Mouse (Mus musculus): ENCODE measurements at regions not wholly inside any gene's neighbourhood (a gene's known extent, or its start where the extent isn't known, plus 50 kb on each side); places are given as distances from the start of the nearest gene placed in this dataset.

DNA sequence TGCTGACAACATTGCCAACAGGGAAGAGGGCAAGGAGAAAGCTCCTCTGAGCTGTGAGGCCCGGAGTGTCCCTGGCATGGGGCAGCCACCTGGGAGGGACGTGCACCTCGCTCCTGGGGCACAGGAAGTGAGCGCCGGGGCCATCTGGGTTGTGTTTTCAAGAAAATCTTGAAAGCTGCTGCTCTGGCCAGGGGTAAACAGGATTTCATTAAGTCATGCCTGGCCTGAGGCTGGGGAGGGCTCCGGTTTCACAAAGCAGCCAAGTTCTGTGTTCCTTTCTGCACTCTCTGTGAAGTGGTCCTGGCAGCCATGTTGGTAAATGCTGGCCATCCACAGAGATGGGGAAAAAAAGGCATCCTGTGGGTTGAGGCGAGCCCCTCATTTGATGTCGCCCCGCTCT, 406.8 kb upstream of the Zmiz1 start:
- DNase-seq (ENCODE audit: low spot score in 2 of 2) = no peak

DNA sequence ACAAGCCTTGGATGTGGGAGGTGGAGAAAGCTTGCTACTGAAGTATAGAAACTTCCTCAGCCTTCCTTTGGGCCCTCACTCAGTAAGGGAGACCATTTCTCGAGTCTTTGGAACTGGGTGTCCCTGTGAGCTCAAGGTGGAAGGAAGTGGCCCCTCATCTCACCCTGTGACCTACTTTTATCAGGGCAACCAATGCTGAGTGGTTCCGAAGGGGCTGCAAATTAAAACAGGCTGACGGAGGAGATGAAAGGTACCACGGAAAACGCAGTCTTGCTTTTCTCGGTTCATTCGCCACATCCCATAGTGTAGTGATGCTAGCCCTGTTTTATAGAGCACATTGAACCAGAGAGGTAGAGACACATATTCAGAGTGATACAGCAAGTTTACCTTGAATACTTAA, 399.6 kb upstream of the Zmiz1 start:
- no peak for DNase-seq (ENCODE audit: low spot score in 2 of 2)

DNA sequence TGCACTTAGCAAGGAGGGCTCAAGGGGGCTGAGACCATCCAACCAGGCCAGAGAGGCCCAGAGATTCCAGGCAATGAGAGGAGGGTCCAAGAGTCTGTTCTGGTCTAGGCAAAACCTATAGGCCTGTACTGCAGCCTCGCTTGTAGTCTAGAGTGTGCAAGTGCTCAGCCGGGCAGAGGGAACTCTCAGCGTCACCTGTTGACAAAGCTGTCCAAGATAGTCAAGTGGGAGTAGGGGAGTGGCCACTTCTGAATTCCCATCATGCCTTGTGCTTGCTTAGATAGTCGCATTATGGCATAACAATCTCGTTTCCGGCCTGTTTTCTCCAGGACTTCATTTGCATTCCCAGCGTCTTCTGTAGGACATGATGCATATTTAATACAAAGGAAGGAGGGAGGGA, 398.7 kb upstream of the Zmiz1 start:
- DNase-seq (ENCODE audit: low spot score in 2 of 2) = no peak

DNA sequence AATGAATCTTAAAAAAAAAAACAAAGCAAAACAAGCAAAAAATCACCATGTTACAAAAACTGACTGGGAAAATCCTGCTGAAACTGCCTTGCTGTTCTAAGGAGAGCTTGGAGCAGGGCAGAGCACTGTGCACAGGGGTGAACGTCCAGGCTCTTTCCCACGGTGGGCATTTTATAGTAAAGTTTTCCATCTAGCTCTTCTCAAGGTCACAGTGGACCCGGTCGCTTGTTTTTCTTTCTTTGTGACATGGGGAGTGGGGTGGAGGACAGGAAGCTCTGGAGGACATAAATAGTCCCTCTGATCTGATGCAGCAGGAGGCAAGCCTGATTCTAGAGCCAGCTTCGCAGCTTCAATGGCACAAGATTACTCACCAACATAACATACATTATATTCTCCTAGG, 395.9 kb upstream of the Zmiz1 start:
- no peak for DNase-seq (ENCODE audit: low spot score in 2 of 2)

DNA sequence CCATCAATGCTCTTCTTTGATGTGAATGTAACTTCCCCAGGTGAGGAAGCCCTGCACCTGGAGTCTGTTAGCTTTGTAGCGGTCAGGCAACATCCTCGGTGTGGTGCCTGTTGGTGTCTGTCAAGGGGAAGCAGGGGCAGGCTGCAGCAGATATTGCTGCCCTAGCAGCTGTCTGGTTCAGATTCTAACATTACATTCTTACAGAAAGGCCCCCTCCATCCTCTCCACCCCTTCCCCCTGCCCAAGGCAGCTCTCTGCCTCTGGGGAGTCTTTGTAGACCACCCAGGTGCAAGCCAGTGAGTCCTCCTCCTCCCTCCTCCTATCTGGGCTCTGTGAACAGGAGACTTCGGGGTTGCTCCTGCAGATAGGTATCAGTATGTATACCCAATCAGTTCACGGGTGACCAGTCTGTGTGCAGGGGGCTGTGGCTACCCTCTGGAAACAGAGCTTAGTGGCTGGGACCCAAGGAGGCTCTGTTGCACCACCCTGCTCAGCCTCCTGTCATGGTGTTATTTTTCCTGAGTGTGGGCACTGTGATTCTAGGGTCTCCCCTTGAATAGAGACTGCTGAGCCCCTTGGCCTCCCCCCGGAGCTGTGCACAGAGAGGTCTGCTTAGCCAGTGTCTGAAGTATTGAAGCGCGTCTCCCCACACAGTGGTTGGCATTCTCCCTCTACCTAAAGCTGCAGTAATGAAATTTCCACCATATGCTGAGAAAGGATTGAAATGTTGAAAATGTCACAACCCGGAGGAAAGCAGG, 394.6 kb upstream of the Zmiz1 start:
- DNase-seq (ENCODE audit: low spot score in 2 of 2) = no peak

DNA sequence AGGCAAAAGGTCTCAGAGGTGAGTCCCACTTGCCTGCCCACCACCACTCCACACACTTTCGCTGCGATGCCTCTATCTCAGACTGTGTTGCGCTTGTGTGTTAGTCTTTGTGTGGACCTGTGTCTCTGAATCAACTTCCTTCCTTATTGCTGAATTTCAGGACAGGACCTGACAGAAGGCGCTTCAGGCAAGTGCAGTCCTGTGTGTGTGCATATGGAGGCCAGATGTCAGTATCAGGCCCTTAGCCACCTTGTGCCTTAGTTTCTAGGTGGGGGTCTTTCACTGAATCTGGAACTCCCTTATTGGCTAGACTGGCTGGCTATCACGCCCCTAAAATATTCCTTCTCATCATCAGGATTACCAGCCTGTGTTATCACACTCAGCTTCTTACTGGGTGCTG, 391.6 kb upstream of the Zmiz1 start:
- no peak for DNase-seq (ENCODE audit: low spot score in 2 of 2)

DNA sequence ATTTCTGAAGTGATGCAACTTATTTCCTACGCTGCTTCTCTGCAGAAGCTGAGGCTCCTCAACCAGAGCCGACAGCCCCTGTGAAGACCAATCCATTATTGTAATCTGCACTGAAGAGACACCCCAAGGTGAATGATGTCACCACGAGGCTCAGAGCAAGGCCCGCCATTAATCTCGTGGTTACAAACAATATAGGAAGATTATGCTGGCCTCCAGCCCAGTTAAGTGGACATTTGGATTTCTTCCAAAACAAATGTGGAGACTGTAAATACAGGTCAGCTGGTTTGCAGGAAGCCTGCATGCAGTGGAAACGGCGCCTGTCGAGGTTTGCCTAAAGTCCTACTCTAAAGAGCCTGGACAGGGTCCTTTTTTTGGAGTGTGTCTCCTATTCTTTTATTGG, 390.6 kb upstream of the Zmiz1 start:
- no peak for DNase-seq (ENCODE audit: low spot score in 2 of 2)

DNA sequence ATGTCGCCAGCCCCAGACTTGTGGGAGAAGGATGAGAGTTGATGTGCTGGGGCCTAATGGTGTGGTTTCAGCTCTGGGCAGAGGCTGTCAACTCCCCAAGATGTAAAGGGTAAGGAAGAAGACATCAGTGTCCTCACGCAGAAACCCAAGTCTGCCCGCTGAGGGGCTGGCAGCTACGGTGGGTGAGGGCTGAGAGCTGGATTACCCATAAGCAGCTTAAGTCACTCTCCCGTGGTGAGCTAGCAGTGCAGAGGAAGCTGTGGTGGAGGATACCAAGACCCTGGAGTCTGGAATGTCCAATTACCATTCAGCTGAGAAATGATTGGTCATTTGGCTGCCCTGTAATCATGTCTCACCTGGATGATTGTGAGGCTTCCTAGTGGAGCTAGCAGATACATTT, 385.8 kb upstream of the Zmiz1 start:
- DNase-seq (ENCODE audit: low spot score in 2 of 2) = no peak

DNA sequence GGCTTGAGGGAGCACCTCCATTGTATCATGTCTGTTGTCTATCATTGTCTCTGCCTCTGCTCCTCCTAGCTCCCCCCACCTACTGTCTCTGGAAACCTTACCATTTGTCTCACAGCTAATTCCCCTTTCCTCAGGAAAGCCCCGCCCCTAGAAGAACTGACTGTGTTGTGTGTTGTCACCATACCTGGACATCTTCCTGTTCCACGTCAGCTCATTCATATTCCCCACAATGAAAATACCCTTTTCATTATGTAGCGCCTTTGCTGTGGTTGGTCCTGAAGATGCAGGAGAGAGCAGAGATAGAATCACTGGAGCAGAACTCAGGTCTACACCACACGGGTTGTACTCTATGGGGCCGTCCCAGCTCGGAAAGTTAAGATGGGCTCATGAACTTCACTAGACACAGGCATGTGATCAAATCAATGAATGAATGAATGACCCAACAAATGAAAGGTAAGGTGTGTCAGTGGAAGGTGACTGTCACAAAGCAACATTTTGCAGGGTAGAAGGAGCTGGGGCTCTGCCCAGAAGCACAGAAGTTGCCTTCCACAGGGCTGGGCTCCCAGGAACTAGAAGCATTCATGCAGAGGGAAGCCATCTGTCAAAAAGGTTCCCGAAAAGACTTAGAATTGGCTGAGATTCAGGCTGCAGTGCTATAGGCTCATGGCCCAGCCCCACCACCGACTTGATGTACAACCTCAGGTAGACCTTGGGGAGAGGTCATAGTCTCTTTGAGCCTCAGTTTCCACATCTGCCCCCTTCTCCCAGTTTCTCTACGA, 384.8 kb upstream of the Zmiz1 start:
- peak in 1 of 2 experiments; percentile 30 for DNase-seq (ENCODE audit: low spot score in 2 of 2)

DNA sequence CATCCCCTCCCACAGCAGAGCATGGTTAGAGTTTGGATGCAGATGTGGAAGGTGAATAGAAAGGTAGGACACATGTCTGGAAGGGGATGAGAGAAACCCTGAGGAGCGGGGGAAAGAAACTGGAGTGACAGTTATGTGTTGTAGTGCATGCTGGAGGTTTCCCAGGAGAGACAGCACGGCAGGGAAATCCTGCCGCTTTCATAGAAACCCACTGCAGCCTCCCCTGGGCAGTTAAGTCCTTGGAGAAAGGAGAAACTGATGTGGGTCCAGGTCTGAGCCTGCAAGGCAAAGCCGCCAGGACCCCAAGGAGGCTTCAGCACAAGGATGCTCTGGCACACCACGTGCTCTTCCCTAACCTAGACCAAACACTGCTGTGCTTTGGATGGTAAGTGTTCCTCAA, 384.1 kb upstream of the Zmiz1 start:
- DNase-seq (ENCODE audit: low spot score in 2 of 2) = no peak

DNA sequence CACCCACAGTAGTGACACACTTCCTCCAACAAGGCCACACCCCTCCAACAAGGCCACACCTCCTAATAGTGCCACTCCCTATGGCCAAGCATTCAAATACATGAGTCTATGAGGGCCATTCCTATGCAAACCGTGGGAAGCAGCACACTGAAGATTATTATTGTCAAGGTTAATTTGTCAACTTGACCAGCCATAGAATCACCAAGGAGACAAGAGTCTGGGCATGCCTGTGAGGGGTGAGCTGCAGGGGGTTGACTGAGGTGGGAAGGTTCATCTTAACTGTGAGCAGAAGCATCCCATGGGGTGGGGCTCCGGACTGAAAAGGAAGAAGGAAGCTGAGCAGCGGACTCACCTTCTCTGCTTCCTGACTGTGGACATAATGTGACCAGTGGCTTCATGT, 378.6 kb upstream of the Zmiz1 start:
- no peak for DNase-seq (ENCODE audit: low spot score in 2 of 2)

DNA sequence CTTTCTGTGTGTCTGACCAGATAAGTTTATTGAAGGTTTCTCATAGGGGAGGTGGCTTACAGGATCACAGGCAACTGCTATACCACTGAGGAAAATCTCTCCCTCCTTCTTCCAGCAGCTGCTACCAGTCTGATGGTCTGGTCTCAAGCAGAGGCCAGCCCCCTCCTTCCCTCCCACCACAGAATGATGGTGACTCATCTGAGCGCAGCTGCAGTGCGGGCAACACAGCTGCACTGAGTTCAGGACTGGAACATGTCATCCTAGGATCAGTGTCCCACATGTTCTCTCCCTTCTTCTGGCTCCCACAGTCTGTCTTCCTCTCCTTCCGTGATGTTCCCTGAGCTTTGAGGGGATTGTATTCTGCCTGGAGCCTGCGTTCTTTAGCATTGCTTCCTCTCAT, 375.1 kb upstream of the Zmiz1 start:
- no peak for DNase-seq (ENCODE audit: low spot score in 2 of 2)

DNA sequence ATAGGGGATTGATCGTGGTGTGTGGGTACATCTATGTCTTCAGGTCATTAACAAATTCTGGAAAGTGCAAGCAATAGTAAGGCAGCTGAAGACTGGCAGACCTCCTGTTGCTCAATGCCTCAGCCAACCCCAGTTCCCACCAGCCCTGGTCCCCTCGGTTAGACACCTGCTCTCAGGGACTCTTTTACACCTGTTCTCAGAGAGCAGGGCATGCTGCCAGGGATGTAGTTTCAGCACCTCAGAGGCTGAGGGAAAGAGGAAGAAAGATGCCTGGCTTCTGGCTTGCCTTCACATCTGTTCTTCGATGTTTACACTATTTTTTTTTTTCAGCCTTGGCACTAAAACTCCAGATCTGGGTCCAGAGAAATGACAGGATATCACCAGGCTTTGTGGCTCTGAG, 362.2 kb upstream of the Zmiz1 start:
- DNase-seq (ENCODE audit: low spot score in 2 of 2) = no peak

DNA sequence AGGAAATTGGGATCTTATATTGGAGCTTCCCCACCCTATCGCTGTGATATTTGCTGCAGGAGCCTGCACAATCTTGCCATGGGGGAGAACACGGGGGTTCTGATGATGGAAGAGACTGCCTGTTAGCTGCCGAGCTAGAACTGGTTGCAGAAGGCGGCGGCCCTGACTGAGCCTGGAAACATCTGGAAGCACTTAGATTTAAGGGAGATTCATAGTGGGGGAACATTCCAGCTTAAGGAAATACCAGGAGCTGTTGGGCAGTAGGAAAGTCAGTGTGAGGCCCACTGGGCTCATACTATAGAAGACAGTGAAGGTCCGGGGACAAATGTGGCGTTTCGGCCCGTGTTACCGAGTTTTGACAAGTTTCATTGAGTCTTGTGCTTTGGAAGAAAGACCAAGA, 353.6 kb upstream of the Zmiz1 start:
- DNase-seq (ENCODE audit: low spot score in 2 of 2) = no peak

DNA sequence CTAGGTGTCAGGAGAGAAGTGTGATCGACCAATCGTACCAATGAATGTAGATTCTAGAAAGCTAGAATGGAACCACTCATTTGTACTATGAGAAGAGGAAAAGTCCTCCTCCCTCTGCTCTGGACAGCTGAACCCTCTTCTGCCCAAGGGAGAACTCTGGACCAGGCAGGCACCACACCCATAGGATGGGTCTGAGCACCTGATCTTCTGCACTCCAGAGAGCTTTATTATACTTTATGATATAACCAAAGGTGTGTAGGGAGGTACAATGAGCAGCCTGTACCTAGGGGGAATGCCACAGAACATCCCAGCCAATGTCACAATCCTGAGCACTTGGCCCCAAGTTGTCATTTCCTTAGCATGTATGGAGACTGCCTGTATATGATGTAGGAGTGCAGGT, 352.5 kb upstream of the Zmiz1 start:
- DNase-seq (ENCODE audit: low spot score in 2 of 2) = no peak

DNA sequence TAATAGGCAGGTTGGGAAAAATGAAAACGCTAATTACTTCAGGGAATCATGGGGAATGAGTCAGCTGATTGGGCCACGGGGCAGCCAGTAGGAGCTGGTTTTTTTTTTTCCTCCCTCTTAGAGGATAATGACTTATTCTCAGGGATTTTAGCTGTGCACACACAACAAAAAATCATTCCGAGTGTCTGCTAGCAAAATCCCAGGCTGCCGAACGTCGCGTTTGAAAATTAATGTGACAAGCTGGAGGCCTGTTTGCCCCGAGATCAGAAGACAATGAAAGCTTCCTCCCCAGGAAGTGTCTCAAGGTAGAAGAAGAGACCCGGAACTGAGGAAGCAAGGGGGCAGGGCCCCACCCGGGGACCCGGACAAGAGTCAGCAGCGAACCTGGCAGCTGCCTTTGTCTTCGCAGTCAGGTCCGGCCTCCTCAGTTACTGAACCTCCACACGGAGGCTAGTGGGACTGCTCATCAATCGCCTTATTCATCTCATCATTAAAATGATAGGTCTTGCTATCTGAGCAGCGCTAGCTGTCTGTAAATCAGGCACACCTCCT, 350.8 kb upstream of the Zmiz1 start:
- no peak for DNase-seq (ENCODE audit: low spot score in 2 of 2)

DNA sequence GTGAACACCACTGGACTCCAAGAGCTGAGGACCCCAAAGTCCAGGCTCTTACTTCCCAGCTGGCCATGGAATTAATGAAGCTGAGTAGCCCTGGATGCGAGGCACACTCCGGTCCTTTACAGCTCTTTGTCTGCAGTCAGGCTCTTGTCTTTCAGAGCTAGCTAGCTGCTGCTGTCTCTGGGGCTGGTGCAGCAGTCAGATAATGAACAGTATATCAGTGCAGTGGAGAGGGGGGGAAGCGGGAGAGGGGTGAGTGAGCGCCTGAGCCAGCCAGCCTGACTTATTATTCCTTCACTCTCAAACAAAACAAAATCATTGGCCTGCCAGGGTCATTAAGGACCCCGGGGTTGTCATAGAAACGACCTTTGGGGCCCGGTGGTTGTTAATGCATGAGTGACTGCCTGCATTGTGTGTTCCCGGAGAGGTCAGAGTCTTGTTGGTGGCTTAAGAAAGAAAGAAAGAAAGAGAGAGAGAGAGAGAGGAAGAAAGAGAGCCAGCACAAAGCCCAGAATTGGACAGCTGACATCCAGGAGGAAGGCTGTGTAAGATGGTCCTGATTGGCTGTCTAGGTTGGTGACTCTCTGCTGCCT, 350.2 kb upstream of the Zmiz1 start:
- peak in 1 of 2 experiments; percentile 37 for DNase-seq (ENCODE audit: low spot score in 2 of 2)

DNA sequence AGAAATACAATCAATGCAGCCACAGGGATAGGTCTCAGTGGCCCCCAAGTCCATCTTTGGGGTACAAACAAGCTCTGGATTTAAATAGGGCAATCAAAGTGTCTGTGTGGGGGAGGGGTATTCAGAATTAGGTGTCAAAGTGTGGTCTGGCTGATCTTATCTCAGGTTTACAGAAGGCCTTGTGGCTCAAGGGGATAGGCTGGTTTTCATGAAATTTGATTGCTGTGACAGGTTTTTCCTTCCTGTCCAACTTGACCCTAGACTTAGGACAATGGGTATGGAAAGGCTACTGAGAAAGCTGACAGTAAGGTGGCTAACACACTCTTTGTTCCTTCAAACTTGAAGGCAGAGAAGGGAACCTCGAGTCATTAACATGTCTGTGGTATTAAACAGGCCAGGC, 349.3 kb upstream of the Zmiz1 start:
- no peak for DNase-seq (ENCODE audit: low spot score in 2 of 2)

DNA sequence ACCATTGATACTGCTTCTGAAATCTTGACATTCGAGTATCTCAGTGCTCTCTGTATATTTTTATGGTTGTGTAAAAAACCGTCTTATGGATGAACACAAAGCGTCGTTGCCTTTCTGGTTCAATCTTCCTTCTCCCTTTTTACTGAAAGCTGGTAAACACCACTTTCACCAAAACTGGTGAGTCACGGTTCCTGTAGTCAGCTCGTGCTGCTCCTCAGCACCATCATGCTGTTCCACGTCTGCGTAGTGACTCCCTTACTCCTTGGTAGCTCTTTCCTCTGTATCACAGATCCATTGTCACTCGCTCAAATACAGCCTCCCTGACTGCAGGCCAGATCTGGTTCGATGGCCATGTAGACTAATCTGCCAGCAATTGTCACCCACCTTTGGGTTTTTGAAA, 346.2 kb upstream of the Zmiz1 start:
- DNase-seq (ENCODE audit: low spot score in 2 of 2) = no peak

DNA sequence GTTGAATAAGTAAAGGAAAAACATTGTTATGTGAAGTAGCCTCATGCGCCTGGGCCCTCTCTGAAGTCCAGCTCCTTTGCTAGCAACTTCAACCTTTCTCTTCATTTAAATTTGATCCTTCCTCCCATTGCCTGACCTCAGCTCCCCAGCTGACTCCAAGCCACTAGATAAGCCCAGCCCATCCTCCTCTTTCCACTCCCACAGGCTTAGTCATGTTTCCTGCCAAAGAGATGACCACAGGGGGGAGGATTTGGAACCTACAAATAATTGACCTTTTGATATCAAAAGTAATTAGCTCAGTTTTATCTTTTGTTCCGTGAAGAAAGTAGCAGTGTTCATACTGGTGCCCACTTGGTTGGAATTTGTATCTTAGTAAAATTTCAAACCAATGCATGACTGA, 345.7 kb upstream of the Zmiz1 start:
- DNase-seq (ENCODE audit: low spot score in 2 of 2) = no peak

DNA sequence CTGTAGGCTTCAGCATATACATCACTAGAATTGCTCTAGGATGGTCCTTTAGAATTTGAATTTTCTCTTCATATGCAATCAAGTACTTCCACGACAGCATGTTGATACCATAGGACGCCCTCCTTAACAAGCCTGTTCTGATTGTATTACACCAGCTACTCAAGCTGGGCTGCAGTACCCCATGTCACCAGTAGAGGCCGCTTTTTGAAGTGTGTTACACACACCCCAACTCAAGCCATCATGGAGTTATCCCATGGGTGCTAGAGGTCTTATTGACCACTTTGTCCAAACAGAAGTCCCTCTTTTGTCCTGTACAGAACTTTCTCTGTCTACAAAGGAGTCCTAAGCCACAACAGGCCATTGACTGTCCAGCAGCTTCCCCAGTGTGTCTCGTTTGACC, 342.6 kb upstream of the Zmiz1 start:
- peak in 1 of 2 experiments; percentile 70 for DNase-seq (ENCODE audit: low spot score in 2 of 2)

DNA sequence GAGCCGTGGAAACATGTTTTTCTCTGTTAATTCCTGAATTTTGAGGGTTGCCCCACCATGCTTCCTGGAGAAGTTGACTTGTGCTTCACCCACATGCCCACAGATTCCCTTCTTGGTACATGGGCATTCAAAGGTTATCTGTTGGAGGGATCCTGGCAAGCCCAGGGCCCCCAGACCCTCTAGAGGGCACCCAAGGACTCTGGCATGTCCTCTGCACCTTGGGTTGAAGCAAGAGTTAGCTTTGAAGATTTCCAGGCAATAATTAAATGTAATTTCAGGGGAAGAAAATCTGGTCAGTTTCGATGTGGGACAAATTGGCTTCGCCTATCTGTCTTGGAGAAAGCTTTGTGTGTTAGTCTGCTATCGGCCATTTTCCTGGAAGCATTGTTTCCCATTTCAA, 339.0 kb upstream of the Zmiz1 start:
- no peak for DNase-seq (ENCODE audit: low spot score in 2 of 2)

DNA sequence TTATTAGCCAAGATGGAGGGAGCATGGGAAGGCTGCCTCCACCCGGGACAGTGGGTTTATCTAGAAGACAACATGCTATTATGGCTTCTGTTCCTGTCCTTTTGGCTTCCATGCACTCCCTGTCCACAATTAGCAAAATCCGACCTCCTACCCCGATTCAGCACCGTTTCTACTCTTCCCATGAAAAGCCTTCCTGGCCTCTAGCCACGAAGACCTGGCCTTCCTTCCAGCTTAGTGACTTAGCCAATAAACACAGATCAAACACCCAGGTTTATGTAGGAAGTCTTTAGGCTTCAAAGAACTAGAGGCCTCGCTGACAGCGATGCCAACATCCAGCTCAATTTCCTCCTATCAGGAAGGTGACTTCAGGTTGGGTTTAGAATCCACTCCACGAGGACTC, 338.5 kb upstream of the Zmiz1 start:
- DNase-seq (ENCODE audit: low spot score in 2 of 2) = no peak

Measured in left cerebral cortex, adult 9 months (tissue).